Mouse (Mus musculus) CD4-positive, CD25-positive, alpha-beta regulatory T cell, adult 2 months (primary cell): ENCODE data around the gene 2310011J03Rik.
A peak's percentile ranks its signal among the peaks of the same experiment; 100 is the strongest.

Source experiments
- DNase-seq: peaks from one replicate; pipeline ENCODE4 v3.0.0-alpha.2; 2012; ENCODE audit warnings: low read depth, low spot score

2310011J03Rik gene

DNA sequence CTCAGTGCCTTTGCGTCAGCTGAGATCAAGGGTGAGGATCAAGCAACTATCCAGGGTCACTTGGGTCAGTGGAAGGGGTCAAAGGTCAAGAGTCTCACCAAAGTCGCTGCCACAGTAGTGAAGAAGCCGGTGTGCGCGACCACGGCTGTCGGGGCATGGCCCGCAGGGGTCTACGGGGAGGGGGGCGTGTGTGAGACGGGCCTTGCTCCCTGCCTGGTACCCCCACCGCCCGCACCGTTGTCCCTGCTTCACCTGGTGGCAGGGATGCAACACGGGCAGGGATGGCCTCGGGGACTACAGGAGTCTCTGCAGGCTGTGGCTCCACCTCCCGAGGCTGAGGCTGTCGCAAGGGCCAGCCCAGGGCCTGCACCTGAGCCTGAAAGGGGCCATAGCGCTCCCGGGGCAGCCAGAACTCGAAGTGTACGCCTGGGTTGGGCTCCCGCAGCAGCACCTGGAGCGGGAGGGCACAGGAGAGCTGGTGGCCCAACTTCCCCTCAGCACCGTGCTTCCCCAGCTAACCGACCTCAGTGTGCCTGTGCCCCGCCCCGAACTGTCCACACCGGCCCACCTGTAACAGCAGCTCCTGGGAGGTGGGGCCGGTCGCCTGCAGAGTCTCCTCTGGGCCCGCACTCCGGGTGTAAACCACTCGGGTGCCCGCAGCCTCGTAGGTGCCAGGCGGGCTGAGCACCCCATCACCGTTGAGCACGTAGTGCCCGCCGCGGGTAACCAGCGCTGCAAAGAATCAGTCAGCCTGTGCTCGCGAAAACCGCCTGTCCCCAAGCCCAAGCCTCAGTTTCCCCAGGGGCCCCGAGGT is 21.4 kb upstream of the 2310011J03Rik start:
- DNase-seq = peak; percentile 40

DNA sequence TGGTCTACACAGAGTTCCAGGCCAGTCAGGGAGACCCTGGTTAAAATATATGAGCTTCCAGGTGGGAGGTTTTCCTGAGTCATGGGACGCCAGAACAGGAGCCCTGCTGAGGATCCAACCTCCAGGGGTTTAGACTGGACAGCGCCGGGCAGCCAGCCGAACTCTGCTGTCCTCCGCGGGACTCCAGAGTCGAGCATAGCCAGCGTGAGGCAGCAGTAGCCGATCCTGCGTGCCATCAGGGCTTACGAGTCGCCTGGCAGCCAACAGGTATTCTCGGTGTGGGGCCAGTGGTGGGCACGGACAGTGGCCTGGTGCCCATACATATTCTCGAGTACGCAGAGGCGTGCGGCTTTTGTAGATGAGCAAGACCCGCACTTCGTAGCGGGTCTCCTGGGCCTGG is 20.7 kb upstream of the 2310011J03Rik start:
- no peak for DNase-seq

DNA sequence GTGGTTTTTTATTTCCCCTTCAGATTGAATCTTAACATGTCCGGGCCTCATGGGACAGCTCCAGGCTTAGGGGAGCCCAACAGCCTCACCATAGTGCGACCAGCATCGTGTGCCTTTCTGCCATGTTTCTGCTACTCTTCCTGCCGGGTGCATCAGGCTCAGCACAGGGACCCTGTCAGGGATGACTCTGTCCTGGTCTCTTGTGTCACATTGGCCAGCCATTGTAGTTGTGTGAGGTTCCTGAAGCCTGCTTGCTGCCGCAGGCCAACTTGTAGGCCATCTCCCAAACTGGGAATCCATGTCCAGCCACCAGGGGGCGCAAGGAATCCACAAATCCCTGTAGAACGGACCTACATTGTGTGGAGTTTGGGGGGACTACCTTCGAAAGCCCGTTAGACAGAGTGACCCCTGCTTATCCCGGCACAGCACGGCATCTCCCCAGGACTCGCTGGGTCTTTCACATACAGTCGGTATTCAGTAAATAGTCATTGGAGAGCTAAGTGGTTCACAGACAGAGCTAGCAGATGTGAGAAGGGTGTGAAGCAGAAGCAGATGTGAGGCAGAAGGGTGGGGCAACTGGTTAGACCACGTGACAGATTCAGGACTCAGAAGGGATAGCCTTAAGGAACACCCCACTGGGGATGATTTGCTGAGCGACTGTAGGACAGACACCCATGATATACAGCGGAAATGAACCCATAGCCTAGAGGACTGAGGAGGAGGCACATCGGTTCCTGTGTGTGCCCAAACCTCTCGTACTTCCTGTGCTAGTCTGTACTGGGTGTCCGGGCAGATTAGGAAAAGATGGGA is 19.8 kb upstream of the 2310011J03Rik start:
- DNase-seq = peak; percentile 88

DNA sequence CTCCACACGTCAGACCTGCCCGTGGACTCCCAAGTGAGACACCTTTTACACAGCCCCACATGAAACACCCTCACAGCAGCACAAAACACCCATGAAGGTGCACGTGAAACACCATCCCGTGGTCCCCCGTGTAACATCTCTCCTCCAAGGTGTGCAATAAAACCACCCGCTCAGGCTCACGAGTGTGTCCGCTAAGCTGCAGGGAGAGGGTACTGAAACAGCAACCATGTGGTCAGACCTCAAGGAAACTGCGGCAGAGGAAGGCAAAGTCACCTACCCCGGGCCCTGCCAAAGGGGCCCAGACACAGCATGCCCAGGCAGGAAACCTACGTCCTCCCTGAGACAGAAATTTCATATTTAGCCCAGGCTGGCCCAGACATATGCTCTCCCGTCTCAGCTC is 15.9 kb upstream of the 2310011J03Rik start:
- no peak for DNase-seq

DNA sequence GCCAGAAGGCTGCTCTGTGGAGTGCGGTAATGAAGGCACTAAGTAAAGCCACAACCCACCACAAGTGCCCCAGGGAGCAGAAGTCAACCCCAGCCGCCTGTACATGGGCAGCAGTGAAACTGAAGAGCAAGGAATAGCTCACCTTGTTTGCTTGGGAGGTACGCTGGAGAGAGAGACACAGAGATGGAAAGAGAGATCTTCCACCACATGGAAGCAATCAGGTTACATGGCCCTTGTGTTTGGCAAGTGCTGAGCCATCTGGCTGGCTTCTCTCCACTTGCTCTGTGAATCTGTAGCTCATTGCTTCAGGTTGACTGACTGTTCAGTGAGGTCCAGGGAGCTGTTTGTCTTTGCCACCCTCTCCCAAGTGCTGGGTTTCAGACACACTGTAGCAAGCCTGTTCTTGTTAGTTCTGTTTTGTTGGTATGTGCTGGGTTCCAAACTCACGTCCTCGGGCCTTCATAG is 12.2 kb upstream of the 2310011J03Rik start:
- no peak for DNase-seq

DNA sequence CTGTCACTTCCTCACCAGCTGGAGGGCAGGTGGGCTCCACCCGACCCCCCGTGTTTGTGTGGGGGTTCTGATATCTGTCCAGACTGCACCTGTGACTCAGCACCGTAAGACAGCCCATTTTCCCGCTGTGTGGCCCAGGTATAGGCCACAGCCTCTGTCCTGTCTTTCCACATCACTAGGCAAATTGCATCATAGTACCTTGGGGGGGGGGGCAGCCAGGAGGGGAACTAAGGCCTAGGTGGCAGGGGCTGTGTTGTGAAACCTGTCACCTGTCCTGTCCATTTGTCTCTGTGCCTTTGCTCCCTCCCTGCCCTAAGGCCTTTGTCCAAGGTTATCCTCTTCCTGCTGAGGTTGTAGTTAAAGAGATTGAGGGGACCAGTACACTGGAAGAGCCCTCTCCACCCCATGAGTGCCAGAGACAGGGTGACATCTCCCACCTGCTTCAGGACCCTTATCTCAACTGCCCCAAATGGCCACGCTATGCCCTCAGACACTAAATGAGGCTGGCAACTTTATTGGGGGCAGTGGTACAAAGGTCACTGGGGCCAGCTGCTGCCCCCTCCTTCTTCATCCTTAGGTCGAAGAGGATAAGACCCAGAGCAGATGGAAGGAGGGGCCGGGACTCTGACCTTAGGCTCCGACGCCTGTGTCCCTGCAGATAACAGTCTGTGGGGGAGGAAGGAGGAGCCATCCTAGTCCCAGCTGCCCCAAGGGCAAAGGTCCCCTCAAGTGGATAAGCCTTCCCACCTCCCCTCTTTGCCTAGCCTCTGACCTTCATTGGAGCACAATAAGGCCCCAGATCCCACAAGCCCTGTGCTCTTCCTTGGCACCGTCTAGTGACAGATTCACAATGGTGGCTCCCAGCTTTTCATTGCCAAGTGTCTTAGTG is 11.5 kb upstream of the 2310011J03Rik start:
- DNase-seq = no peak

DNA sequence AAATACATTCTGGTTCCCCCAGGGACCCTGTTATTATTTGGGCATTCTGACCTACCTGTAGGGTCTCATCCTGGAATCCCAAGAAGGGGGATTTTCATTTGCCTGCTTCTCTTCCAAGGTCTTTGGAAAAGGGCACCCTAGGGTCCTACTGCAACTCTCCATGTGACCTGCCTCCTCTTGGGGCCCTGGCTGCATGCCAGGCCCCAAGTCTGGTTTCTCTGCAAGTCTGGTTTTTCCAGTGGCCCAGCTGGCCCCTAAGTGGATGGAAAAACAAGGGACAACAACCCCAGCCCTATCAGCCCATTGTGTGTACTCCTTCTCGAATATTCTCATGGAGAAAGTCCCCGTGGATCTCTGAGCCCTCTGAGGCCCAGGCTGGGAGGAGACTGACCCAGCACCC is 10.6 kb upstream of the 2310011J03Rik start:
- no peak for DNase-seq

DNA sequence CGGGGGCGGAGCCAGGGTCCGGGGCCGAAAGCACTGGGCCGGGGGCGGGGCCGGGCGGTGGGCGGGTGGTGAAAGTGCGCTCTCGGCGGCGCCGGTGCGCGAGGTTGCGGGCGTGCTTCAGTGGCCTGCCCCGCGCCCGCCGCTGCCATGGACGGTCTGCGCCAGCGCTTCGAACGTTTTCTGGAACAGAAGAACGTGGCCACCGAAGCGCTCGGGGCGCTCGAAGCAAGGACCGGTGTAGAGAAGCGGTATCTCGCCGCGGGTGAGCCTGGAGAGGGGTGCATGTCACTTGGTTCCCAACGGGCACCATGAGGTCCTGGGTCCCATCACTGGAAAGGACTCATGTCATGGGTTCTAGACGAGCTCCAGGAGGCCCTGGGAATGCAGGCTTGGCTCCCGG is 9.7 kb upstream of the 2310011J03Rik start:
- DNase-seq = no peak

DNA sequence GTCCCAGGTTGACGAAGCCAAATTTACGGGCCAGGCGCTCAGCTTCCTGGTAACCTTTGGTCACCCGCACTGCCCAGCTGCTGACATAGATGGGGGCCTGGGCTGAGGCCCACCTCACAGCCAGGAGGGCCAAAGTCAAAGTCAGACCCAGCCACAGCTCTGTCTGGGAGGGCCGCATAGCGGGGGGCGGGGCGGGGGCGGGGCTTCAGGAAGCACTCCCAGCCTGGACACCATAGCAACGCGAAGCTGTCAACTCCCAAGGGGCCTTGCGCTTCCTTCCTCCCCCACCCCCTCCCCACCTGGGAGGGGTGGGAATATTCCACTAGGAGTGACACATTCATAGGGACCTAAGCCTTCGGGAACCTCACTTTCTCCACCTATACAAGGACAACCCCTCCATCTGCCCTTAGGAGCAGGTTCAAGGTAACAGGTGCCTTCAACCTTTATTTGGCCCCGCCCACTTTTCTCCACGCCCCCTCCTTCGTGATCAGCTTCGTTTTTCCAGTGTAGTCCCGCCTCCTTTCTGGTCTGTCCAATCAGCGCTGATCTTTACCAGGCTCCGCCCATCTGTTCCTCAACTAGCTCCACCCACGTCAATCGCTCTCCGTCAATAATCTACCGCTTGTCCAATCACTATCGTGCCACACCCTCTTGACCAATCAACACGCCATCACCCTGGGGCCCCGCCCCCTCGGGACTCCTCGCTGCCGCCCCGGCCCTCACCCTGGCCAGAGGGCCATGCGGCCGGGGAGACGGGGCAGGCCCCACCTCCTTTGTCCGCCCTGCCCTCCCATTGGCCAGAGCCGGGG is 9.1 kb upstream of the 2310011J03Rik start, which contains the start of the genes Pcsk4 and Reep6:
Gene Pcsk4 (minus strand): TSS at position 226 of the 809 bp plus-strand sequence.
Gene Reep6 (plus strand): TSS at position 681 of the 809 bp plus-strand sequence.
- peak; percentile 90 for DNase-seq

DNA sequence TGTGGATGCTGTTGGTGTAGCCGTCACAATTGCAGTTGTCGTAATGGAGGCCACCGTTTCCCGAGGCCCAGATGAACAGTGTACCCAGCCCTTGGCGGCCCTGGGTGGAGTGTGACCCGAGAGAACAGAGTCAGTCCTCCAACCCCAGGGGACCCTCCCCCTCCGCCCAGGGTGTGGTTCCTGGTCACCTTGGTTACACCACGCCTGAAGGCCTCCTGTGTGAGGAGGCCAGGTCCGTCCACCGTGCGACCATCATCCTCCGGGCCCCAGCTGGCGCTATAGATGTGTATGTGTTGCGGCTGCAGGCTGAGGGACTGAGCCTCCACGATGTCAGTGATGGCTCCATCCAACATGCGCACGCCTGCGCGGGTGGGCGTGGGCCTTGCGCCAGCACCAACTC is 4.7 kb upstream of the 2310011J03Rik start:
- no peak for DNase-seq

DNA sequence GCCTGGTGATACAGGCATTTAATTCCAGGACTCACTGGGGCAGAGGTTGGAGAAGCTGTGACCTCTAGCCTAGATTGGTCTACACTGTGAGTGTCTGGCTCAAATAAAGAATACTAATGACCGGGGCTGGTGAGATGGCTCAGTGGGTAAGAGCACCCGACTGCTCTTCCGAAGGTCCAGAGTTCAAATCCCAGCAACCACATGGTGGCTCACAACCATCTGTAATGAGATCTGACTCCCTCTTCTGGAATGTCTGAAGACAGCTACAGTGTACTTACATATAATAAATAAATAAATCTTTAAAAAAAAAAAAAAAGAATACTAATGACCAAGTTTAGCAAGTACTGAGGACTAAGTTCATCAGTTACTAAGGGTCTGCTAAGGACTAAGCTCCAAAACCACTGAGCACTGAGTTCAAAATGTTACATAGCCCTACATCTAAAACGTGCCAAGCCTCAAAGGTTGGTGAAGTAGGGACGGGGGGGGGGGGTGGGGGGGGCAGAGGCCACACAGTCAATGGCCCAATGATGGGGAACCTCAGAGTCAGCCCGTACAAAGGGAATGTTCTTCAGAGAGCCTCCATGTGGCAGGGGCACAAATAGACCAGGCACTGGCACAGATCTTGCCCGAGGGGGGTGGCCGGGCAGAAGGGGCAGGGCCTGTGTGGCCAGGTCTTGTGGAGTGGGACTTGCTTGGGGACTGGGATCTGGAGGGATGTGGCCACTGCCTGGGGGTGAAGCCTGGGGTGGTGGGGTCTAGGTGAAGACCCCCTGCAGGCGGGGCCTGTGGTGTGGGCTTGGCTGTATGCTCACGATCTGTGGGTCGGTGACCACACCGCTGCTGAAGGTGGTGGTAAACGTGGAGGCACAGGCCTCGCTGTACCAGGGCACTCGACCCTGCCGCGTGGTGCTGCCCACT is 4.0 kb upstream of the 2310011J03Rik start:
- no peak for DNase-seq

DNA sequence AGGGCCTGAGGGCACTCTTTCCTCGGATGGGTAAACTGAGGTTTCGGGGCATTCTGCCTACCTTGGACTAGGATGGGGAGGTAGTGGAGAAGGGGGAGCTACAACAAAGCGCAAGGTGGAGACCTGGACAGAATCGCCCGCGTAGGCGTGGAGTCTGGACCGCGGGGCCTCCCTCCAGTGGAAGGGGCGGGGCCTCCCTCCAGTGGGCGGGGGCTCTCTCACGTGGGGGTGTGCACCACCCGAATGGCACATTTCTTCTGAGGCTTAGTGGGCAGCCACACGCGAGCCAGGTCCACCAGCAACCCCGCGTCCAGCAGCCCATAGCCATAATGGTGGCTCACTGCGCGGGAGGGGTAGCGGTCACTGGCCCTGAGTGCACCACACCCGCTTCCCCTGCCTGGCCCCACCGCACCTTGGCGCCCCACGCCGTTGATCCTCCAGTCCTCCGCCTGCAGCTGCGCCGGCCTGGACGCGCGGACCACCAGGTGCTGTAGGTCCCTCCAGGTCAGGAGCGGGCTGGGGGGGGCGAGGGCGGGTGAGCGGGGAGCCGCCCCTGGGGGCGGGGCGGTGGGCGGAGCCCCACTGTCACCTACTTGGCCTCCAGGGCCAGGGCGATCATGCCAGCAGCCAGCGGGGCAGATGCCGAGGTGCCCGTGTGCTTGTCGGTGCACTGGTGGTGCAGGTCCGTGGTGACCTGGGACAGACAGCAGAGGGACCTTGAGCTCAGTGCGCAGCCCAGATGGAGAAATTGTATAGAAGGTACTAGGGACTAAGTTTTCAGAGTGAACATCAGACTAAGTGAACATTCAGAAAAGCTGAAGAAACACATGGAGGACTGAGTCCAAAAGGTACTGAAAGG is 3.2 kb upstream of the 2310011J03Rik start:
- DNase-seq = peak; percentile 81

DNA sequence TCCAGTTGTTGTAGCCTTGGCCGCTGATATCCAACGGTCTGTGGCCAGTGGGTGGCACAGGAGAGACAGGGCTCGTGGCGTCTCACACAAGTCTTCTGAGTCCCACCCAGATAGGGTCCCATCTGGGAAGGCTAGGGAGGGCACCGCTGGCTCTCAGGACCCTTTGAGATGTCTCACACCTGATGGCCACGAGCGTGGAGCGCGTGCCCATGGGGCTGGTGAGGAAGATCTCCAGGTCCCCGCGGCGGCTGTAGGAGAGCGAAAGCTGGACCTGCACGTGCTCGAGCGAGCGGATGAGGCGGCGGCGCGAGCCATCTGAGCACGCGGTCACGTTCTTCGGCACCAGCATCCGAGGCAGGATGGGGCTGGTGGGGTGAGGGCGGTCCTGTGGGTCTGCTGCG is 2.5 kb upstream of the 2310011J03Rik start:
- DNase-seq = peak; percentile 67

DNA sequence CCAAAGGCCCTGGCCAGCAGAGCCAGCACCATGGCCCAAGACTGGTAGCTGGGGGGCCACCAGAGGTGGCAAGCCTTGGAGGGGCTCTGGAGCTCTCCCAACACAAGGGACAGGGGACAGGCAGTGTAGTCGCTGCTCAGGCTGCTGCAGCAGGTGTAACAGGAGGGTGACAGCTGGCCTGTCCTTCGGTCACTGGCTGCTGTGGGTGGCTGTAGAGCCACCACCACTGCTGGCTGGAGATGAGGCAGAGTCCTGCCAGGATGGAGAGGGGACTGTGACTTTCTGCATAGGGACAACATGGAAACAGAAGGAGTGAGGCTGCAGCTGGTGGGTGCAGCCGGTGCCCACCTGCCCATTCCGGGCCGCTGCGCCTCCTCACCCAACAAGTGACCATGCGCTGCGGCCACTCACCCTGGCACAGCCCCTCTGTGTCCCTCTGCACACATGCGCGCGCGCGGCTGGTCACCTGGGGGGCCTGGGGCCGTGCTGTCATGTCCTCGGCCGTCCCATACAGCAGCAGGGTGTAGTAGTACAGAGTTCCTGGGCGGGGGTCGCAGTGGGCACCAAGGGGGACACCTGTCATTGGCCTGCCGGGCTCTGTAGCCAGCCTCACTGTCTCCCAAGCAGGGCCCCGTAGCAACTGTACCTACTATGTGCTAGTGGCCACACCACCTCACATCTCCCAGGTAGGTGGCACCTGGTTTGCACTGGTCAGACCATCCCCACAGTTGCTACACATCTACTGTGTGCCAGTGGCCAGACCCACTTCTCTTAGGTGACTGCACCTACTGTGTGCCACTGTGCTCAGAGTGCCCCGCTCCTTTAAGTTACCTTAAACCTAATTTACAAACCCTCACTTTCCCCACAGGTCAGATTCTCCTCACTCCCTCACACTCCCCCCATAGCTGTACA is 1.6 kb upstream of the 2310011J03Rik start:
- no peak for DNase-seq

DNA sequence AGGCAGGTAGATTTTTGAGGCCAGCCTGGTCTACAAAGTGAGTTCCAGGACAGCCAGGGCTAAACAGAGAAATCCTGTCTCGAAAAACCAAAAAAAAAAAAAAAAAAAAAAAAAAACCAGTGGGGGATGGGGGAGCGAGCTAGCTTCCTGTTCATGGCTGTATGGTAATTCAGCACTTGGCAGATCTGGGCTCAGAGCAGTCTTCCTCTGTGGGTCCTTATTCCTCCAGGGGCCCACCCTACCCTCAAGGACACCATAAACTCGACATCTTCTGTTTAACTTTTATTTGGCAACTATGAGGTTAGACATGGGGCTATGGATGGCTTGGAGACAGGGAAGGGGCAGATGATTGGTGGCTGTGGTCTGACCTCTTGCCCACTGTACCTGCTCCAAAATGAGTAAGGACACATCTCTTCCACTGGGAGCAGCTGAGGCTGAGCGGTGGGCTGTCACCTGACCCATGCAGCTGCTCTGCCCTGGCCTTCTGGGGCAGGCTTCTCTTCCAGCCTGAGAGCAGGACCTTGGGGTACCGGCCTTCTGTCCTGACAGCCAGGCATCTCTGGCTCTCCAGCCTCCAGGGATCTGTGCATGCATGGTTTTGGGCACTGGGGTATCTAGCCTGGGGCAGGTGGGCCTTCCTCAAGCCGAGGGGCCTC is 805 bp upstream of the 2310011J03Rik start:
- peak; percentile 63 for DNase-seq

DNA sequence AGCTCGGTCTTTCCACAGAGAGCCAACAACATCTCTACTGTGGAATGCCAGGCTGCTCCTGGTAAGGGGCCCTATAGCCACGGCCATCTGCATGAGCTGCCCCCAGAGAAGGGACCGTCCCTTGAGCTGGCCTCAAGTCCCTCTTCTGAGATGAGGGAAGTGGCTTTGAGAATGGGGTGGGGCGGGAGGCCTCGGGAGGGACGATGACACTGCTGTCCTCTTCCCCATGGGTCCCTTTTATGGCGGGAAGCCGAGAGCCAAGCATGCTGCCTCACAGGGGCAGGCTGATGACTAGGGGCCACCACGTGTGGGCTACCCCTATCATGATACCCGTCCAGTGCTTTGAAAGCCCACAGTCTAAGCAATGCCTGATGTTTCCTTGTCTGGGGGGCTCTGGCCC is 3.3 kb downstream of the 2310011J03Rik start:
- no peak for DNase-seq

DNA sequence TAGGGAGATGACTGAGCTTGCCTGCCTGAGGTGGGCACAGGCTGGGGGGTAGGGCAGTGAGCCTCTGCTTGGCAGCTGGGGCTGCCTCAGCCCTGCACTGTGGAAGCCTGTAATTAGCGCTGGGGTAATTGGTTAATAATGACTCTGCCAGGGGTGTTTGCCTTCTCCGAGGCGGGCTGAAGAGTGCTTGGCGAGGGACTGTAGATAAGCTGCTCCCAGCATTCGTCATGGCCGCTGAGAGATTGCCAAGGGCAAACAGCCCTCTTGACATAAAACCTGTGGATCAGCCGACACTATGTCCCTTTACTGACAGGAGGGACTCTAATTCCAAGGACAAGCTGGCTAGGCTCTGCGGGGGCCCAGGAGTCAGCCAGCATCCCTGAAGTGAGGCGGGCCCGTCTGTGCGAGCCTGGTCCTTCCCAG is 4.0 kb downstream of the 2310011J03Rik start:
- DNase-seq = no peak
